Mouse (Mus musculus) spleen, adult 2 months (tissue): ENCODE data around the gene Gjb1. TPM values are rescaled to one million over a fixed set of nuclear protein-coding genes. Genes with fewer than 3 reads are reported as not detected.
A peak's percentile ranks its signal among the peaks of the same experiment; 100 is the strongest.
"Not testable (repeated sequence)": the region's sequence is repeated elsewhere in the genome, so short reads cannot be mapped to it uniquely, and the experiment has no call there.

Experiments used
- DNase-seq, 2 experiments: peaks; one replicate each; pipeline versions ENCODE4 v3.0.0 to v3.0.0-alpha.2; 2012 to 2021; ENCODE audit warnings: low spot score in 2 of 2, low read depth in 1 of 2
- H3K27ac ChIP-seq: fragments of 200-500 bp; 2 replicates; pipeline ENCODE4 v1.5.1; 2012; ENCODE audit warnings: low read length, inconsistent platforms; ENCODE audit not compliant: insufficient read depth
- H3K27me3 ChIP-seq: fragments of 200-500 bp; 2 replicates; pipeline ENCODE4 v1.6.1; 2012; ENCODE audit warnings: mild to moderate bottlenecking, moderate library complexity, low read length, inconsistent platforms; ENCODE audit not compliant: control insufficient read depth, insufficient read depth
- H3K36me3 ChIP-seq: fragments of 200-500 bp; 2 replicates; pipeline ENCODE4 v1.6.1; 2012; ENCODE audit warnings: mild to moderate bottlenecking, low read length, inconsistent platforms; ENCODE audit not compliant: control insufficient read depth, insufficient read depth
- H3K4me1 ChIP-seq: fragments of 200-500 bp; 2 replicates; pipeline ENCODE4 v1.6.1; 2011; ENCODE audit warnings: inconsistent platforms; ENCODE audit not compliant: control insufficient read depth, insufficient read depth, insufficient read length
- H3K4me3 ChIP-seq: fragments of 200-500 bp; 2 replicates; pipeline ENCODE4 v1.5.1; 2011; ENCODE audit warnings: mild to moderate bottlenecking, inconsistent platforms; ENCODE audit not compliant: insufficient read depth, insufficient read length; ENCODE audit errors: extremely low read depth
- CTCF ChIP-seq: fragments of 200-500 bp; IDR thresholded peaks from 2 replicates; pipeline ENCODE4 v1.5.1; 2011; ENCODE audit warnings: mild to moderate bottlenecking, inconsistent platforms; ENCODE audit not compliant: insufficient read depth, insufficient read length, insufficient replicate concordance; ENCODE audit errors: extremely low read depth
- POLR2A ChIP-seq: fragments of 200-500 bp; IDR thresholded peaks from 2 replicates; pipeline ENCODE4 v1.6.1; 2011; ENCODE audit warnings: low read depth, low read length, inconsistent platforms
- WGBS: fragments of 180-500 bp; shearing (Covaris S2); methylation state at CpG from one replicate; pipeline ENCODE4 v1.1.7; 2018; 5-methylcytosine and 5-hydroxymethylcytosine counted together
- polyA plus RNA-seq: library from polyadenylated mRNA; depleted of rRNA; stranded (reverse); fragments of >200 nt; gene quantifications from 2 replicates; pipeline ENCODE4 v1.2.3, GENCODE M21; 2012; rRNA removed

Gene Gjb1
- polyA plus RNA-seq = 2.8 and 4.2 TPM in 2 replicates

GRCm38 (mm10) chrX:101376190-101376968, at the start of gene Gjb1:
Gjb1 (plus strand) TSS chrX:101376378.
- no peaks in the 10 kb centered on the region for H3K36me3 ChIP-seq
- no peak within 1 kb of the TSS for H3K27ac ChIP-seq
- WGBS = 85% methylated on average over 7 of the region's 7 CpGs
- no peaks in the 10 kb centered on the region for H3K4me1 ChIP-seq
- TF ChIP-seq POLR2A = no peak
- TF ChIP-seq CTCF = no peak
- H3K27me3 ChIP-seq = no peaks in the 10 kb centered on the region
- DNase-seq = no peak
- H3K4me3 ChIP-seq = no peak within 1 kb of the TSS

GRCm38 (mm10) chrX:101329372-101330028, 46.7 kb upstream of the Gjb1 start:
- 45% methylated on average over 10 of the region's 10 CpGs for WGBS
- Histone ChIP-seq H3K27ac (no peak overlapping the region), H3K4me3 (no peak overlapping the region), H3K27me3 (no peaks in the 10 kb centered on the region), H3K4me1 (peaks cover 2% of the 10 kb centered on the region; the same call in 1 of the 2 replicates), H3K36me3 (no peaks in the 10 kb centered on the region)
- TF ChIP-seq POLR2A (no peak), CTCF (peak; percentile 43; the same call in 1 of the 2 replicates)
- peak in 1 of 2 experiments; percentile 30 for DNase-seq

- Histone ChIP-seq H3K27me3 (no peaks in the 10 kb centered on the region), H3K4me1 (peaks cover 2% of the 10 kb centered on the region; the same call in 1 of the 2 replicates), H3K4me3 (peak overlapping the region; percentile 52), H3K27ac (peak overlapping the region; percentile 88), H3K36me3 (no peaks in the 10 kb centered on the region)
- TF ChIP-seq POLR2A (no peak), CTCF (no peak)
- DNase-seq = no peak
- 55% methylated on average over 9 of the region's 9 CpGs for WGBS
These were observed 44.2 kb upstream of the Gjb1 start for GRCm38 (mm10) chrX:101332031-101332374.

- peaks cover 2% of the 10 kb centered on the region; the same call in 1 of the 2 replicates for H3K4me1 ChIP-seq
- H3K27ac ChIP-seq = peak overlapping the region; percentile 88
- peak overlapping the region; percentile 53 for H3K4me3 ChIP-seq
- WGBS = 32% methylated on average over 39 of the region's 49 CpGs
- no peaks in the 10 kb centered on the region for H3K36me3 ChIP-seq
- DNase-seq = peak; percentile 69 to 90
- TF ChIP-seq CTCF = no peak
- TF ChIP-seq POLR2A = peak; percentile 46
- no peaks in the 10 kb centered on the region for H3K27me3 ChIP-seq
These were observed 43.6 kb upstream of the Gjb1 start for GRCm38 (mm10) chrX:101332375-101333211.

GRCm38 (mm10) chrX:101334606-101335005, 41.6 kb upstream of the Gjb1 start:
- H3K4me3 ChIP-seq = no peak overlapping the region
- peak in 1 of 2 experiments; percentile 7 for DNase-seq
- no peak overlapping the region for H3K27ac ChIP-seq
- H3K36me3 ChIP-seq = no peaks in the 10 kb centered on the region
- no peak for TF ChIP-seq CTCF
- no peak for TF ChIP-seq POLR2A
- 89% methylated on average over 5 of the region's 5 CpGs for WGBS
- no peaks in the 10 kb centered on the region for H3K27me3 ChIP-seq
- peaks cover 2% of the 10 kb centered on the region; the same call in 1 of the 2 replicates for H3K4me1 ChIP-seq

GRCm38 (mm10) chrX:101338666-101339065, 37.5 kb upstream of the Gjb1 start:
- TF ChIP-seq CTCF (no peak), POLR2A (no peak)
- Histone ChIP-seq H3K27me3 (no peaks in the 10 kb centered on the region), H3K27ac (no peak overlapping the region), H3K4me3 (no peak overlapping the region), H3K4me1 (no peaks in the 10 kb centered on the region), H3K36me3 (no peaks in the 10 kb centered on the region)
- WGBS = 62% methylated on average over 4 of the region's 4 CpGs
- DNase-seq = no peak

- DNase-seq, H3K4me1 ChIP-seq, H3K4me3 ChIP-seq, H3K27ac ChIP-seq, H3K36me3 ChIP-seq, H3K27me3 ChIP-seq: not testable (repeated sequence)
- WGBS = 69% methylated on average over 2 of the region's 2 CpGs
These were observed 33.3 kb upstream of the Gjb1 start for GRCm38 (mm10) chrX:101342837-101343236.
